Mouse (Mus musculus) layer of hippocampus, postnatal 14 days (tissue): ENCODE results near the gene Ctps. TPM values are rescaled to one million over a fixed set of nuclear protein-coding genes. Genes with fewer than 3 reads are reported as not detected.
A peak's percentile ranks its signal among the peaks of the same experiment; 100 is the strongest.

Experiments
- DNase-seq, 2 experiments: peaks; one replicate each; pipeline ENCODE4 v3.0.0; 2021 to 2022; ENCODE audit warnings: low spot score in 2 of 2, mixed read lengths in 1 of 2
- total RNA-seq, 2 experiments: library from RNA; stranded (reverse); gene quantifications; 2 replicates each; pipeline ENCODE4 v1.2.3; 2021

The Ctps gene
- total RNA-seq, 2 experiments from 2014 or later: 41.9 to 46.2 TPM

DNA sequence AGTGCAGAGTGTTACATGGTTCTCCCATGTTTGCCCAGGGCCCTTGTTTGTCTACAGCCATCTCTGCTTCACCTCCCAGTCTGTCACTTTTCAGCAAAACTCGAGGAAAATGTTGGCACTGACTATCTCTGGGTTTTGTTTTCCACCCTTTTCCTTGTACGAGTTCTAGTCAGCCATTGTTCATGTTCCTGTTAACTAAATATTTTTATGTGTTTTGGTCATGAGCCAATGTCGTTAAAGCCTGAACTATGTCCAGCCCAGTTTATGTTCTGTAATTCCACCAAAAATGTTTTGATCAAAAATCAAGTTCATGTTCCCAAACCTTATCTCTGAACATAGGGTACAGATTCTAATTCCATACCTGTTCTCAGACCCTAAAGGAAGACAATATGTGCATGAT lies 1.6 kb upstream of the Ctps start:
- no peak for DNase-seq

DNA sequence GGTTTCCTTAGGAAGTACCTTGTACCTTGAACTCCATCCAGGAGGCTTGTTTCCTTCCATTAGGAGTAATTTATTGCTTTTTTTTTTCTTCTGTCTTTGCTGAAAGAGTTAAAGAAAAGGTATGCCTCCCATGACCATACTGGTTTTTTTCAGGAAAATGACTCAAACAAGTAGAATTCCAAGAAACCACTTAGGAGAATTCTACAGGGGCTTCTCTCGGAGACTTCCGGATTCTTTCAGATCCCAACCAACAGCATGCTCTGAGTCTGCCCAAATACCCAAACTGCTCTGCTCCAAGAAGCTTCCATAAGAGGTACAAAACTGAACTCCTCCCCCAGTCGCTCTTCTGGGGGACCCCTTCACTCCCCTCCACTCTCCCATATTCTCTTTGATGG lies 991 bp upstream of the Ctps start:
- DNase-seq: no peak

DNA sequence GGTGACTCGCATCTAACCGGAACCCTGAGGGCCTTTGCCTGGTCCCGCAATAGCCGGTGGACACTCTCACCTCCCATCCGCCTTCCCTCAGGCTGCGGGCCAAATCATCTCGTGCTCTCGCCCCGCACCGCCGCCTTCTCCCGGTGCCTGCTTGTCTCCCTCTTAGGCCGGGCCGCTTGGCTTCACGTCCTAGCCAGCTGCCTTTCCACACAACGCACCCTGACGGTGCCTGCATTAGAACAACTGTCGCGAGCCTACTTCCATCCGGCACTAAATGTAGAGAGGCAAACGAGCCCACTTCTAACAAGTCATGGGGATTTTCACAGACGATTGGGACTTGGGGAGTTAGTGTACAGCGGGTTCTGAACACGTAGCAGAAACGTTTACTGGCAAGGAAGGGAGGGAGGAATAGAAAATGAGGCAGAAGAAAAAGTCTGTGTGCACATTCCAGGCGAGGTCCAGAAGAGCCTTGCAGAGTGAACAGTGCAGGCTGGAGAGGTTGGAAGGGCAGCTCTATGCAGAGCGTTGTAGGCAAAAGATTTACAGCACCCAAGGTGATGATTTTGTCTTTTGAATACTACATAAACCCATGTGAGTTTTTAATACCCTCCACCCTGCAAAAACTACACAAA lies 478 bp upstream of the Ctps start:
- no peak for DNase-seq

DNA sequence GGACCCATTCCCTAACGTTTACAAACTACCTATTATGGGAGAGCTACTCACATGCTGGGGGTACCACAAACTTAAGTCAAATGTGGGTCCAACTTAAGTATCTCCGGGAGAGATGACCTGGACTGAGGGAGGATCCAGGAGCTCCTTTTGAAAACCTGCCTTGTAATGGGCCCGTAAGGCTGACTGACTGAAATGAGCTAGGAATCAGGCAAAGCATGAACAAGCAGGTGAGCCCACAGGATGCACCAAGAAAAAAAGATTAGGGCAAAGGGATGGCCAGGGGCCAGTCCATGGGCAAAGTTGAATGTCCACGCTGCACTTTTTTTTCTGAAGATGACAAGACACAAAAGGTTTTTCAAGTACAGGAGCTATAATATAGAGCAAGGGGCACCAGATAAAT lies 1.1 kb downstream of the Ctps start:
- DNase-seq: peak in 1 of 2 experiments; percentile 12

DNA sequence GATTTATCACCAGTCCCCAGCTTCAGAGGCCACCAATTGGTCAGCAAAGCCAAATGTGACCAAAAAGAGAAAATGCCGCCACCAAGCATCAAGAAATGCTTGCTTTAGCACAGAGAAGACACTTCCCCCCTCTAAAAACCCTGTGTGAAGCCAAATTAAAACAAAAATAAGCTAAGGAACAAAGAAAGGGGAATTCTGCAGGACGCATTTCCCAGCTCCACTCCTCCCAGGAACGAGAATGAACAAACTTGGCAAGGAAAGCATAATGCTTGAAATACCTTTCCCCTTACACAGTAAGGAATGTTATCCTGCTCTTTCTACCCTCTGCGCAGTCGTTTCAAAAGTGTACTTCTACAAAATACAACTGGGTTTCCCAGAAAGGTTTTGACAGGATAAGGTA lies 2.1 kb downstream of the Ctps start:
- no peak for DNase-seq

DNA sequence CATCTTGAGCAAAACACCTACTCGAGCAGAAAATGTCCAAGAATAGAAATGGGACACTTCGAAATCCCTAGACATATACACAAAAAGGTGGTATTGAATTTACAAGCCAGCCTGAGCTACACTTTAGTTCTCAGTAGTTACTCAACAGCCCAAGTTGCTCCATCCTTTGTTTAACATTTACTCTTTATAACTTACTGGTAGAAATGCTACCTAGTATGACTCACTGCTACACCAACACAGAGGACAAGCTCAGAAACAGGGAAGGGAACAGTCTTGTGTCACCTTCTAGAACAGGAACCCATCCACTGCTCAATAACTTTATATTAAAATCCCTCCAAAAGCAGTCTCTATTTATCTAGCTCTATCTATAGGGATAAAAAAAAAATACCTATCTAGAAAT lies 4.3 kb downstream of the Ctps start:
- DNase-seq: no peak

DNA sequence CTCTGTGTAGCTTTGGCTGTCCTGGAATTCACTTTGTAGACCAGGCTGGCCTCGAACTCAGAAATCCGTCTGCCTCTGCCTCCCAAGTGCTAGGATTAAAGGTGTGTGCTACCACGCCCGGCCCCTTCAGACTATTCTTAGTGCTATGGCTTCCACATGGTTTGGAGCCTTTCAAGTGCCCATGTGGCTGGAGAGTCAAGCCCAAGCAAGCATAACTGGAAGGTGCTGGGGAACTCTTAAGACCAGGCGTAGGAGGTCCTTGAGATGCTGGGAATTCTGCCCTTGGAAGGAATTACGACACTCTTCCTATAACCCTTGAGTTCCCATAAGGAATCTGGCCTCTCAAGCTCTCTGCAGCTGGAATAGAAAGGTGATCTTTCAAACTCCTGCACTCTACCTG lies 13.5 kb downstream of the Ctps start:
- DNase-seq: no peak

DNA sequence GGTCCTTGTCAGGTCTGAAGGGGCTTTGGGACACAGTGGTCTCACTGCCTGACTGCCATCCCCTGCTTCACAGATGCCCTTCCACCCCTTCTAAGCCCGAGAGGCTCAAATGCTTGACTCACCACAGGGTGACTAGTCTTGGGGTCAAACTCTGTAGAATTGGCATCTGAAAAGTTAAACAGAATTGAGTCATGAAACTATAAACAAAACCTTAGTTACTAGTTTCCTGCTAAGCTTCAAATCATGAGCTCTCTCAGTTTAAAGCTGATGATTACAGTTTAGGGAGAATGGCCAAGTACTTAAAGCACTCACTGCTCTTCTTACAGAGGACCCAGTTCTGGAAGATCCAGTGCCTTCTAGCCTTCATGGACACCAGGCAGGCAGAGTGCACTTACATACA lies 25.2 kb downstream of the Ctps start:
- DNase-seq: no peak

DNA sequence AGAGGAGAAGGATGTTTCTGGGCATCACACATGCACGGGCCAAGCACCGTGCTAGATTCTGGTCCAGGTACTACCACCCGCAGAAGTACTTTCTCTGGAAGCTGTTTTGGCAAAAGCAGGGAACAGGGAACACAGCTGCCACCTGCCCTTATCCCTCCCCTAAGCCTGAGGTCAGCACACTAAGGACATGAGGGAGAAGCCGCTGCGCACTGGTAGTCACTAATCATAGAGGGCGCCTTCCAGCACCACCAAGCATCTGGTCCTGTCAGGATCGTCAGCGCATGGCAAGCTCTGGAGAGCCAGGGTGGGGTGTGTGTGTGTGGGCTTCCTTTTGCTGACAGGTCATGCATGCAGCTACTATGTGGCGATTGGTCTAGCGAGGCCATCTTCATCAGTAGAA lies 31.4 kb downstream of the Ctps start:
- no peak for DNase-seq

DNA sequence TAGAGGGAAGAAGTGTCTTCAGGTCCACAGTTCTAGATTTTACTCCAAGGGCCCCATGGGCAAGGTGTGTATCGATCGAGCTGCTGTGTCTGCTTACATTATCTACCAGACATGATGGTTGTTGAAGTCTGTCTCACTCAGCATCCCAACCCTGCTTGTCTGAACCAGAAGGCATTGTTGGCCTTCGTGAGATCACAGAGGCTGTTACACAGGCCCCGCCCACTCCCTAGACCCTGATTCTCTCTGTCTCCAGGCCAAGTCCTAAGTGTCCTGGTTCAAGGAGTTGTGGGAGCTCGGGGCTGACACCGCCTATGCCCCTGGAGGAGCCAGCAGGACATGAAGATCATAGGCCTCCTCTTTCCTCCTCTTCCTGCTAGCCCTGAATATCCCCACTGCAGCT lies 38.1 kb downstream of the Ctps start, which contains the start of gene Slfnl1:
Gene Slfnl1 (plus strand): TSS at position 246 of the 400 bp plus-strand sequence.
- DNase-seq: no peak

DNA sequence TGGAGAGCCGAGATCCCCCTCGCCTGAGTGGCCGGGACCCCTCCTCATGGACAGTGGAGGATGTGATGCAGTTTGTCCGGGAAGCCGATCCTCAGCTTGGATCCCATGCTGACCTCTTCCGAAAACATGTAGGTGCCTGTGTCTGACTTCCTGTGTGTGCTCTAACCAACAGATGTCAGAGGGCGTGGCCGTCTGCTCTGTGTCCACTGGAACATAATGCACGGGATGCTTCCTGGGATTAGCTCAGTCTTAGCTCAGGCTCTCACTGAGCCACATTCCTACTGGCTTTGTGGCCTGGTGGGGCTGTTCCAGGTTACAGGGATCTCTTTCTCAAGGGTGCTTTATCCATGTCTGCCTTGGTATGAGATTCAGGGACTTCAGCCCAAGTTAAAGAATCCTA lies 41.9 kb downstream of the Ctps start:
- DNase-seq: no peak

DNA sequence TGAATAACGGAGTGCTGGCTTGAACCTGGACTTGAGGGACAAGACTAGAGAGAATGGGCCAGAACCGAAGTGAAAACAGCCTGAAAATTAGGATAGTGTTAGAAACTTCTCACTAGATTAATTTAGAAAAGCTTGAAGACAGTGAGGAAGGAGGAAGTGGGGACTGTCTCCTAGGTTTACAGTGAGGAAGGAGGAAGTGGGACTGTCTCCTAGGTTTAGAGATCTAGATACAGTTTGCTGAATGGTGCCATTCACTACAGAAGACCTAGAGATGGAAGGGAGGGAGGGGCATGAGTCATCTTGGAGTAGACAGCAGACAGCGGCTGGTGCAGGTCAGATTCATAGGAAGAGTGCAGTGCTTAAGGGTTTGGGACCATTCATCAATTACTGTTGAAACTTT lies 47.0 kb downstream of the Ctps start:
- DNase-seq: no peak

DNA sequence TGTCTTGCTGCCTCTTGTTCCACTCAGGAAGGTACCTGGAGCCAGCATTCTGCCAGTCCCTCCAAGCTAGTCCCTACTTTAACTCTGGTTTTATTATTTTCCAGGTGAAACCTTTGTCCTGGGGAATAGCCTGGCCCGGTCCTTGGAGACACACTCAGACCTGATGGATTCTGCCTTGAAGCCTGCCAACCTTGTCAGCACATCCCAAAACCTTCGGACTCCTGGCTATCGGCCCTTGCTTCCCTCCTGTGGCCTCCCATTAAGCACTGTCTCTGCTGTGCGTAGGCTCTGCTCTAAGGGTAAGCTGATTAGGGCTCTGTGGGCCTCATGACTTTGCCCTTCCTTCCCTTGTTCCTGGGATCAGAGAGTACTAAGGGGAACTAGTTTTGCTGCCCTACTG lies 47.7 kb downstream of the Ctps start:
- no peak for DNase-seq

DNA sequence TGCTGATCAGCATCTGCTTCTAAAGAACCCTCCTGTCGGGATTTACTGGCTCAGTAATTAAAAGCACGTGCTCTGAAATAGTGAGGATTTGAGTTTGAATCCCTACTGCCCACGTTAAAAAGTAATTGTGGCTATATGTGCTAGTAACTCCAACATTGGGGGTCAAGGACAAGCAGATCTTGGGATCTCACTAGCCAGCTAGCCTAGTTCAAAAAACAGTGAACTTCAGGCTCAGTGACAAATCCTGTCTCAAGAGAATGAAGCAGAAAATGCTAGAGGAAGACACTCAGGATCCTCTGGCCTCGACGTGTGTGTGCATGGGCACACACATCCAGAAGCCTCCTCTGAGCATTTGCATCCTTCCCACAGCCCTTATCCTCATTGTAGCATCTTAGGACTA lies 48.3 kb downstream of the Ctps start:
- DNase-seq: no peak

DNA sequence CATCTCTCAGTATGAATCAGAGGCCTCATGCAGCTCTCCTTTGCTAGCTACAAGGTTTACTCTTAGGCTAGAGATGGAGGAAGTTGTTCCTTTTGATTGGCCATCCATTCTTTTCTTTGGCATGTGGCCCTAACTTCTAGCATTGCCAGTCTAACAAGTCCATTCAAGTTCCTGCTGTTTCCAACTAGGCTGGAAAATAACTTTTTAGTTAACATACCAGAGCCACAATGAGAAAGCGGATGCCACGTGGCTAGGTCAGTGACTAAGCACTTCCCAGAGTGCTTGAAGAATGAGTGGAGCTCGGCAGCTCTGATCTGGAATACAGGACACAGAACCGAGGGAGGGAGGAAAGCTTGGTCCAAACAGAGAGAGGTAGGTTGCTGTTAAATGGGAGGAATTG lies 52.7 kb downstream of the Ctps start:
- DNase-seq: peak in 1 of 2 experiments; percentile 17

DNA sequence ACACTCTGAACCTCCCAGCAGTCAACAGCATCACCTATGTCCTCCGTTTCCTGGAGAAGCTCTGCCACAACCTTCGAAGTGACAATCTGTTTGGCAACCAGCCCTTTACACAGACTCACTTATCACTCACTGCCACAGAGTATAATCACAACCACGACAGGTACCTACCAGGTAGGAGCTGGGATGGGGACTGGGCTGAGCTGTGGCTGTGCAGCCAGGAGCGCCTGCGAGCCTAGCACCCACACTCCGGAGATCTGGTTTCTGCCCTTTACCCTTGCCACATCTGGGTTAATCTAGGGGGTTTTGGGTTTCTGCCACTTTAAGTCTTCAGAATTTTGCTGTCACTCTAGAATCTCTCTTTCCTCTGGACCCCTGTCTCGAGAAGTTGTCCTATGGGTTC lies 53.2 kb downstream of the Ctps start:
- DNase-seq: no peak

DNA sequence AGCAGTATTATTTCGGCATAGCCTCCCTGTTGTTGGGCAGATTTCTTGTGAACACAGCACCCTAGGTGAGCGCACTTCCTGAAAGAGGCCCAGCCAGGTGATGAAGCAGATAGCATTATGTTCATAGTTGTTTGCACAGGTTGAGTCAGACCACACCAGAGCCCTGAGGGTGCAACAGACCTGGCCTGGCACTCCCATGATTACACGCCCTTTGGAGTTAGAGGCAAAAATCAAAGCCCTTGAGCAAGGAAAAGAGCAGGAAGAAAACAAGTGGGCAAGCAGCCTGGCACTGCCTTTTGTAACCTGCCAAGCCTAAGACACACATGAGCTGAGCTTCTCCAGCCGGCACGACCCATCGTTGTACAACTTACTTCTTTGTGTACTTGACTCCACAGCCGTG lies 53.6 kb downstream of the Ctps start:
- DNase-seq: no peak

DNA sequence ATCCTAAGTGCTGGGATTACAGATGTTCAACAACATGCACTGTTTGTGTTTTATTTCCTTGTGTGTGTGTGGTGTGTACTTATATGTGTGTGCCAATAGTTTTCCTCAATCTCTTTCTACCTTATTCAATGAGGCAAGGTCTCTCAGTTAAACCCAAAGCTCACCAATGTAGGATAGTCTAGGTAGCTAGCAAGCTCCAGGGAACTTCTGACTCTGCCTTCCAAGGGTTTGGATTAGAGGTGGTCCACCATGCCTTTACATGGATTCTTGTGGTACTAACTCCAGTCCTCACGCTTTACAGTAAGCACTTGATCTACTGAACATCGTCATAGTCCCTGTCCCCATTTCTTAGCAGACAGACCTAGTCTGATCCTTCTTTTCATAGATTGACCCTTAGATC lies 55.7 kb downstream of the Ctps start:
- no peak for DNase-seq

DNA sequence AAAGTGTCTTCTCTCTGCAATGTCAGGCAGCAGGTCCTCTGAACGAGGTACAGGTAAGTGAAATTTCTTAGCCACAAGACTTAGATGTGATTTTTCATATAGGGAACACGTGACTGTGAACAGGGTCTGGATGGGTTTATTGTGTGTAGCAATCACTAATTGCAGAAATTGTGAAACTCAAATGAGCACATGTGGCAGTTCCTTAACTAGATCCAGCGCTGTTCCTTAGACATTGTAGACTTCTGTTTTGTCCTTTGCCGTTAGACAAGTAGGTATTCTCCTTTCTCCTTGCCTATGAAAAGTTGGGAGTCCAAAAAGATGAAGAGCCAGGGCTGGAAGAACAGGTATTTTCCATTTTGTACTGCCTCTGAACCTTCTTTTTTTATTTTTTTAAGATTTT lies 58.9 kb downstream of the Ctps start:
- DNase-seq: no peak

DNA sequence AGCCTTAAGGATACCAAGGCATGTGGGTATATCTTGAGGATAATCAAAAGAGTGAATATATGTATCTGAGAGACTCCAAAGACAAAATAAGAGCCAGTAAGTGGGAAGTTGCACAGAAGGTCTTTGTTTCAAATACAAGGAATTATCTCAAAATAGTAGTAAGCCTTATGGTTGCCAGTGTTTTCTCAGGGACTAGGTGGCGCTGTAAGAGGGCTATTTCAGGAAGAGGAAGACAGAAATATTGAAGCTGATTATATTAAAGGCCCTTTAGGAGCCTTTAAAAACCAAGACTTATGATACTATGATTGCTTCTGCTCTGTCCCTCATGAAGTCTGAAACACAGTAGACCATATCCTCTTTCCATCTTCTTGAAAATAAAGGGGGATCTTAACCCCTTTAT lies 63.1 kb downstream of the Ctps start:
- DNase-seq: no peak
